8 mouse cellular contexts compared by ENCODE assay signal in the genomic region with DNA sequence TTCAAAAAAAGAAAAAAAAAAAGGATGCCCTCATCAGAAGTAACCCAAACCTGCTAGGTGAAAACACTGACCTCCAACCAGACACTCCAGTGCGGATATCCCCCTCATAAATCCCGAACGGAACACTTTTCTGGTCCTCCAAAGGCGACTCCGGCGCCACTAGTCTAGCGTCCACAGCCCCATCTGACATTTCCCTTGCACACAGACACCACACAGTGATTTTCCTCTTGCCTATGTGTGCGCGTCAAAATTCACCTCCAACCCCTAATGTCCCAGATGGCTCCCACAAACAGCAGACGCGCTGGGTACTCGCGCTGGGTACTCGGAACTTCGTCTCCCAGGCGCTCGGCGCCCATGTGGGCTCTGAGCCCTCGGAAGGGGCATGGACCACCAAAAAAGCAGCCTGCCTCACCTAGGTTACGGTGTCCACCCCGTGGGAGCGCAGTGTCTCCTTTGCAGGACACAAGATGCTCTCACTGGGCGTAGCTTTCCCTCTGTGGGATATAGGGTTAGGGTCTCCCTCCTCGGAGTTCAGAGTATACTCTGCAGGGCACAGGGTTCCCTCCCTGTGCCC. TPM values are rescaled to one million over a fixed set of nuclear protein-coding genes. Genes with fewer than 3 reads are reported as not detected.
DNase-seq lines count a peak whose midpoint lies in the region; ATAC-seq and TF ChIP-seq lines count a peak whose summit lies in the region.

No protein-coding gene starts in this region.

- H3K9me3 ChIP-seq in hindbrain, embryonic 11.5 days (ENCODE audit: control insufficient read depth, low read length) = no peaks in the 10 kb centered on the region
- H3K9me3 ChIP-seq in liver, embryonic 14.5 days (ENCODE audit: control insufficient read depth, low read length) = no peaks in the 10 kb centered on the region

- 6% methylated on average over 24 of the region's 24 CpGs for WGBS in hindbrain, embryonic 11.5 days
- 11% methylated on average over 24 of the region's 24 CpGs for WGBS in liver, embryonic 14.5 days (ENCODE audit: insufficient replicate concordance)

- peaks cover 9% of the 10 kb centered on the region; the same call in 1 of the 2 replicates for H3K27me3 ChIP-seq in hindbrain, embryonic 11.5 days (ENCODE audit: control insufficient read depth, insufficient read depth, low read length)
- H3K27me3 ChIP-seq in liver, embryonic 14.5 days (ENCODE audit: control insufficient read depth, insufficient read depth, low read length) = peaks cover 28% of the 10 kb centered on the region

- no peaks in the 10 kb centered on the region for H3K36me3 ChIP-seq in hindbrain, embryonic 11.5 days (ENCODE audit: control insufficient read depth, insufficient read depth, low read length)
- no peaks in the 10 kb centered on the region for H3K36me3 ChIP-seq in liver, embryonic 14.5 days (replicated peaks; ENCODE audit: control insufficient read depth, insufficient read depth, low read depth)

- H3K4me2 ChIP-seq in hindbrain, embryonic 11.5 days (replicated peaks; ENCODE audit: low read depth, low read length) = peak overlapping the region; percentile 96
- H3K4me2 ChIP-seq in liver, embryonic 14.5 days (ENCODE audit: low read depth) = peak overlapping the region; percentile 78; the same call in 1 of the 2 replicates

- TF ChIP-seq CTCF in liver, embryonic 14.5 days (IDR thresholded peaks at IDR 0.05; ENCODE audit: low read depth) = no peak

- peak overlapping the region; percentile 72; the same call in 1 of the 2 replicates for H3K9ac ChIP-seq in hindbrain, embryonic 11.5 days (ENCODE audit: low read depth, low read length)
- no peak overlapping the region for H3K9ac ChIP-seq in liver, embryonic 14.5 days (replicated peaks)

- ATAC-seq in hindbrain, embryonic 11.5 days (ENCODE audit: low FRiP score) = no peak; the same call in 1 of the 2 replicates
- ATAC-seq in liver, embryonic 14.5 days (ENCODE audit: insufficient read depth) = no peak

- peaks cover 5% of the 10 kb centered on the region for H3K4me1 ChIP-seq in hindbrain, embryonic 11.5 days (replicated peaks; ENCODE audit: control insufficient read depth, insufficient read depth, low read length)
- H3K4me1 ChIP-seq in liver, embryonic 14.5 days (replicated peaks; ENCODE audit: control insufficient read depth in 2 of 2, insufficient read depth in 2 of 2, low read length in 1 of 2) = peaks cover 2 to 3% of the 10 kb centered on the region in 2 experiments; a peak in 3 of 4 replicates

- no peak overlapping the region for H3K27ac ChIP-seq in hindbrain, embryonic 11.5 days (ENCODE audit: low read depth, low read length)
- H3K27ac ChIP-seq in liver, embryonic 14.5 days = no peak overlapping the region

- peak; percentile 42 to 48 for DNase-seq in cerebellum, postnatal 14 days
- no peak for DNase-seq in cerebellum, adult 9-10 months
- DNase-seq in R1 (ENCODE audit: low read depth, low spot score) = peak; percentile 13
- DNase-seq in hindbrain, embryonic 11.5 days (ENCODE audit: low spot score) = peak; percentile 54
- DNase-seq in liver, embryonic 14.5 days (ENCODE audit: low read depth in 3 of 3, low spot score in 3 of 3) = no peak
- no peak for DNase-seq in left cerebral cortex, postnatal 4 days
- no peak for DNase-seq in urinary bladder, postnatal 36 days (ENCODE audit: low spot score in 2 of 2)
- DNase-seq in right cerebral cortex, adult 2 months (ENCODE audit: low spot score in 2 of 2) = no peak

- intact Hi-C loops in left cerebral cortex, postnatal 4 days (cut with DNase I) = no loop called here

- peak overlapping the region; percentile 81 for H3K4me3 ChIP-seq in hindbrain, embryonic 11.5 days (ENCODE audit: low read depth, low read length)
- H3K4me3 ChIP-seq in liver, embryonic 14.5 days (ENCODE audit: insufficient read depth in 1 of 2, low read depth in 2 of 2, low read length in 2 of 2) = peak overlapping the region; percentile 23 to 52; a peak in 2 of 4 replicates

- TF ChIP-seq EP300 in liver, embryonic 14.5 days (IDR thresholded peaks at IDR 0.05; ENCODE audit: low read depth) = no peak

RNA-seq across cellular contexts. Expression of a gene that starts 1.3 kb away (rescaled TPM):
- 5.2 and 6.3 TPM in 2 replicates for polyA plus RNA-seq in hindbrain, embryonic 11.5 days (2014; fragmentation: Nextera tagmentation; extraction: Ambion mirVana)
- 0.74 and 0.92 TPM in 2 replicates for polyA plus RNA-seq in liver, embryonic 14.5 days (2012; rRNA removed)
- polyA plus RNA-seq in liver, embryonic 14.5 days (2014; fragmentation: Nextera tagmentation; extraction: Ambion mirVana) = 1.1 and 1.2 TPM in 2 replicates
- total RNA-seq in left cerebral cortex, postnatal 4 days (2021) = 10 to 100 TPM; 64.3 to 70.4 TPM

Comparison
In these comparisons a context has a peak if more than half of its experiments do, and no peak if none do; other contexts are left out.
1. DNase-seq: peak in cerebellum, postnatal 14 days (2 of 2), R1 (single experiment) and hindbrain, embryonic 11.5 days (single experiment); none in cerebellum, adult 9-10 months (single experiment), liver, embryonic 14.5 days (0 of 3), left cerebral cortex, postnatal 4 days (single experiment), urinary bladder, postnatal 36 days (0 of 2) and right cerebral cortex, adult 2 months (0 of 2).